Mouse (Mus musculus) forebrain, embryonic 14.5 days (tissue): ENCODE data around the gene Mafk. TPM values are rescaled to one million over a fixed set of nuclear protein-coding genes. Genes with fewer than 3 reads are reported as not detected.
A peak's percentile ranks its signal among the peaks of the same experiment; 100 is the strongest.

Experiments
- ATAC-seq: fragments of 200-750 bp; cut with Nextera tagmentation; 2 replicates; pipeline ENCODE4 v1.8.0; 2017; ENCODE audit warnings: mild to moderate bottlenecking, moderate library complexity
- DNase-seq: peaks from one replicate; pipeline ENCODE4 v3.0.0-alpha.2; 2015; ENCODE audit warnings: low spot score
- H3K27ac ChIP-seq: fragments of 300-500 bp; sonication (generic); 2 replicates; pipeline ENCODE4 v1.5.1; 2014; ENCODE audit warnings: low read depth, mild to moderate bottlenecking, control low read depth, low read length, moderate library complexity
- H3K27me3 ChIP-seq: fragments of 300-500 bp; sonication (generic); replicated peaks from 2 replicates; pipeline ENCODE4 v1.6.1; 2014; ENCODE audit warnings: low read length, control low read depth, mixed read lengths; ENCODE audit not compliant: control insufficient read depth, insufficient read depth
- H3K36me3 ChIP-seq: fragments of 300-500 bp; sonication (generic); 2 replicates; pipeline ENCODE4 v1.6.1; 2014; ENCODE audit warnings: low read length, control low read depth; ENCODE audit not compliant: control insufficient read depth, insufficient read depth
- H3K4me1 ChIP-seq: fragments of 300-500 bp; sonication (generic); 2 replicates; pipeline ENCODE4 v1.6.1; 2014; ENCODE audit warnings: antibody characterized with exemption, low read length, control low read depth; ENCODE audit not compliant: control insufficient read depth, insufficient read depth
- H3K4me2 ChIP-seq: fragments of 300-500 bp; sonication (generic); 2 replicates; pipeline ENCODE4 v1.6.1; 2014; ENCODE audit warnings: mild to moderate bottlenecking, control low read depth, low read length
- H3K4me3 ChIP-seq: fragments of 300-500 bp; sonication (generic); 2 replicates; pipeline ENCODE4 v1.5.1; 2014; ENCODE audit warnings: low read depth, low read length, control low read depth
- H3K9ac ChIP-seq: fragments of 300-500 bp; sonication (generic); 2 replicates; pipeline ENCODE4 v1.6.1; 2014; ENCODE audit warnings: mild to moderate bottlenecking, low read length, control low read depth, moderate library complexity
- H3K9me3 ChIP-seq: fragments of 300-500 bp; sonication (generic); replicated peaks from 2 replicates; pipeline ENCODE4 v1.6.1; 2016; ENCODE audit warnings: low read length, control low read depth, mixed read lengths; ENCODE audit not compliant: control insufficient read depth
- WGBS: fragments of 180-500 bp; shearing (Covaris S2); extraction: QIAGEN DNeasy Blood & Tissue Kit; methylation state at CpG from one replicate; pipeline ENCODE4 v1.1.7; 2014; 5-methylcytosine and 5-hydroxymethylcytosine counted together
- polyA plus RNA-seq: library from polyadenylated mRNA; unstranded; fragments of >200 nt; fragmentation: Nextera tagmentation; extraction: Ambion mirVana; gene quantifications from 2 replicates; pipeline ENCODE4 v1.2.1, GENCODE M21; 2014

Mafk gene
- polyA plus RNA-seq, 1 experiment from 2014 or later, result 7.5 TPM

GRCm38 (mm10) chr5:139811677-139812397 lies 20.5 kb downstream of the Mafk start:
- ATAC-seq (no peak), DNase-seq (no peak)
- Histone ChIP-seq H3K4me1 (no peaks in the 10 kb centered on the region), H3K36me3 (no peaks in the 10 kb centered on the region), H3K4me2 (no peak overlapping the region), H3K9me3 (no peaks in the 10 kb centered on the region), H3K27me3 (peaks cover 4% of the 10 kb centered on the region; the same call in 1 of the 2 replicates), H3K9ac (no peak overlapping the region), H3K27ac (no peak overlapping the region), H3K4me3 (no peak overlapping the region)
- WGBS, result 79% methylated on average over 15 of the region's 15 CpGs

DNA sequence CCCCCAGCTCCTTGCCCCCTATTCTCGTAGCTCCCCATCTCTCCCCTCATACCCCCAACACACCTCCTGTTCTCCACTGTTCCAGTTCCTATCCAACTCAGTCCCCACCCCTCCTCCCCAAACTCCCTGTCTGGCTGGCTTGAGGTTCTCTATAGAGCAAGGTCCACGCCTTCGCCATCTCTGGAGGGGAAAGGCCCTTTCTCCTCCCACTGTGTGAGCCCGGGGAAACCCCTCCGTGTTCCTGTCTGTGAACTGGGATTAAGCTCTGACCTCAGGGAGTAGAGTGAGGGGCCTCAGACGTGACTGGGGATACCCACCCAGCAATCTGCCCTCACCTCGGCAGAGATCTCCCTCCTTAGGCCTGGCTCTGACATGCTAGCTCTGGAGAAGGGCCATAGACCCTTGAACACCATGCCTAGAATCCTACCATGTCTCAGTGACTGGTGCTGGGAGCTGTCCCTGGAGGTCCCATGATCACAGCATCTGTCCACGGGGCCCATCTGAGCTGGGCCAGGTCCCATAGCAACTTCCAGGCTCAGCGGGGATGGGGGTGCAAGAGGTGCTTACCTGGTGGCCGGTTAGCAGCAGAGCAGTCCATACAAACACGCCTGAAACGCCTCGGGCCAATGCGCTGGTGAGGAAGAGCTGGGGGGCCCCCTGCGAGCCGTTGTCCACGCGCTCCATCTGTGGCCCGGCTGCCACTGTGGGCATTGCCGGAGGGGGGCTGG lies 21.2 kb downstream of the Mafk start:
- H3K36me3 ChIP-seq, result no peaks in the 10 kb centered on the region
- no peaks in the 10 kb centered on the region for H3K9me3 ChIP-seq
- DNase-seq, result no peak
- ATAC-seq, result no peak
- peaks cover 4% of the 10 kb centered on the region; the same call in 1 of the 2 replicates for H3K27me3 ChIP-seq
- H3K4me3 ChIP-seq, result no peak overlapping the region
- no peak overlapping the region for H3K4me2 ChIP-seq
- H3K9ac ChIP-seq, result no peak overlapping the region
- no peak overlapping the region for H3K27ac ChIP-seq
- no peaks in the 10 kb centered on the region for H3K4me1 ChIP-seq
- WGBS, result 71% methylated on average over 20 of the region's 20 CpGs

DNA sequence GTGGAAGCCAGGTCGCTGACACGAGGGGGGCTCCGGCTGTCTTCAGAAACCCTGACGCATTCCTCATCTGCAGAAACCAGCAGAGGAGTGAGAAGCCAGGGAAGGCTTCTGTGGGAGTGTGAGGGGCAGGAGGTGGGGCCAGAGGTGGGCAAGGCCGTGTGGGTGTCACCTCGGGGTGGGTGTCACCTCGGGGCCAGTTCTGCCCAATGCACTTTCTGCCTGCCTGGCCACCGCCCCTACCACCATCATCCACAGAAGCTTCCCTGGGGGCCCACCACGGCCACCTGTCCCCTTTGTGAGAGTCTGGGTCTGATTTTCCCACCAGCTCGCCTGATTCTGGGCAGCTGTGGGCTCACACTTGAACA lies 21.8 kb downstream of the Mafk start:
- no peaks in the 10 kb centered on the region for H3K9me3 ChIP-seq
- H3K27me3 ChIP-seq, result peaks cover 4% of the 10 kb centered on the region; the same call in 1 of the 2 replicates
- H3K36me3 ChIP-seq, result no peaks in the 10 kb centered on the region
- DNase-seq (no peak), ATAC-seq (no peak)
- 51% methylated on average over 10 of the region's 10 CpGs for WGBS
- no peak overlapping the region for H3K4me3 ChIP-seq
- no peaks in the 10 kb centered on the region for H3K4me1 ChIP-seq
- no peak overlapping the region for H3K9ac ChIP-seq
- H3K4me2 ChIP-seq, result no peak overlapping the region
- no peak overlapping the region for H3K27ac ChIP-seq

- no peak for DNase-seq
- Histone ChIP-seq H3K4me2 (no peak overlapping the region), H3K9me3 (no peaks in the 10 kb centered on the region), H3K4me1 (no peaks in the 10 kb centered on the region), H3K36me3 (no peaks in the 10 kb centered on the region), H3K9ac (no peak overlapping the region), H3K4me3 (no peak overlapping the region), H3K27ac (no peak overlapping the region), H3K27me3 (peaks cover 4% of the 10 kb centered on the region; the same call in 1 of the 2 replicates)
- WGBS, result 16% methylated on average over 12 of the region's 13 CpGs
- no peak for ATAC-seq
Measured at GRCm38 (mm10) chr5:139813963-139814381, 22.7 kb downstream of the Mafk start.

- DNase-seq (no peak), ATAC-seq (no peak)
- no peak overlapping the region for H3K9ac ChIP-seq
- no peak overlapping the region for H3K27ac ChIP-seq
- no peaks in the 10 kb centered on the region for H3K4me1 ChIP-seq
- H3K4me3 ChIP-seq, result no peak overlapping the region
- WGBS, result 82% methylated on average over 6 of the region's 6 CpGs
- no peak overlapping the region for H3K4me2 ChIP-seq
- H3K27me3 ChIP-seq, result peaks cover 4% of the 10 kb centered on the region; the same call in 1 of the 2 replicates
- no peaks in the 10 kb centered on the region for H3K9me3 ChIP-seq
- no peaks in the 10 kb centered on the region for H3K36me3 ChIP-seq
Measured at GRCm38 (mm10) chr5:139815964-139816363, 24.7 kb downstream of the Mafk start.

DNA sequence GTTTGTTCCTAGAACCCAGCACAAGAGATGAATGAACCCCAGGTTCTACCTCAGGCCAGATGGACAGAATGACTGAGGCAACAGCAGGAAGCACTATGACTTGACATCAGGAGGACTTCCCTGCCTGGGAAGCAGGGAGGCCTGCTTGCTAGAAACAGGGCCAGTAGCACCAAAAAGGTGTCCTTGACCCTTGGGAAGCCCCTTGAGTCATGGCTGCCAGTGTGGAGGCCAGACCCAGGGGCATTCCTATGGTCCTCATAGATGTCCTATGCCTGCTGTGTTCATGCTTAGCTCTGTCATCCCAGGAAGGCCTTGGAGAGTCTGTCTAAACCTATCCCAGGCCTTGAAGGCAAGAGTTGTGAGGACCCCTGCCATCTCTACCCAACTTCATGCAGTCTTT lies 25.1 kb downstream of the Mafk start:
- H3K9me3 ChIP-seq, result no peaks in the 10 kb centered on the region
- H3K4me3 ChIP-seq, result no peak overlapping the region
- no peak for ATAC-seq
- peaks cover 4% of the 10 kb centered on the region; the same call in 1 of the 2 replicates for H3K27me3 ChIP-seq
- peaks cover under 1% of the 10 kb centered on the region for H3K36me3 ChIP-seq
- no peak overlapping the region for H3K27ac ChIP-seq
- no peaks in the 10 kb centered on the region for H3K4me1 ChIP-seq
- H3K9ac ChIP-seq, result no peak overlapping the region
- H3K4me2 ChIP-seq, result no peak overlapping the region
- DNase-seq, result no peak

- H3K4me1 ChIP-seq, result no peaks in the 10 kb centered on the region
- no peak overlapping the region for H3K4me3 ChIP-seq
- DNase-seq (no peak), ATAC-seq (no peak)
- peaks cover 9% of the 10 kb centered on the region for H3K36me3 ChIP-seq
- peaks cover 4% of the 10 kb centered on the region; the same call in 1 of the 2 replicates for H3K27me3 ChIP-seq
- H3K4me2 ChIP-seq, result no peak overlapping the region
- no peaks in the 10 kb centered on the region for H3K9me3 ChIP-seq
- WGBS, result 8% methylated on average over 1 of the region's 1 CpGs
- H3K27ac ChIP-seq, result no peak overlapping the region
- H3K9ac ChIP-seq, result no peak overlapping the region
Measured at GRCm38 (mm10) chr5:139817292-139817691, 26.0 kb downstream of the Mafk start.

- Histone ChIP-seq H3K27ac (no peak overlapping the region), H3K4me2 (no peak overlapping the region), H3K36me3 (peaks cover 17% of the 10 kb centered on the region), H3K4me3 (no peak overlapping the region), H3K4me1 (no peaks in the 10 kb centered on the region), H3K9me3 (no peaks in the 10 kb centered on the region), H3K27me3 (peaks cover 4% of the 10 kb centered on the region; the same call in 1 of the 2 replicates), H3K9ac (no peak overlapping the region; the same call in 1 of the 2 replicates)
- WGBS, result 87% methylated on average over 3 of the region's 3 CpGs
- DNase-seq, result no peak
- no peak for ATAC-seq
Measured at GRCm38 (mm10) chr5:139818056-139818455, 26.7 kb downstream of the Mafk start.

DNA sequence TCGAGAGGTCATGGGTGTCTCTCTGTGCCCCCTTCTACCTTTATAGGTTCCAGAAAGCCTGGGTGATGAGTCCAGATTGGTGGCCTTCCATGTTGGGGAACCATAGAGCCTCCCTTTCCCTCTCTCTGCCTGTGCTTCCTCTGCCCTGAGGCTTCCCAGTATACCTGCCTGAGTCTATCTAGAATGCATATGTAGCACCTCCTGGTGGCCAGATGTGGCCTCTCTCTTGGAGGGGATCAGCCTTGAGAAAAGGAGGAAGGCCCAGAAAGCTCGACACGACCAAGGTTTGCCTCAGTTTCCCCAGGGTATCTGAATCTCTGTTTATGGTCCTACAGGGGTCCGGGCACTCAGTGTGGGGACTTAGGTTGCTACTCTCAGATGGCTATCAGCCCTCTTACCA lies 27.5 kb downstream of the Mafk start:
- no peak overlapping the region for H3K9ac ChIP-seq
- DNase-seq, result peak; percentile 50
- H3K4me1 ChIP-seq, result no peaks in the 10 kb centered on the region
- WGBS, result 56% methylated on average over 4 of the region's 4 CpGs
- H3K4me3 ChIP-seq, result no peak overlapping the region
- H3K36me3 ChIP-seq, result peaks cover 24% of the 10 kb centered on the region
- no peak overlapping the region for H3K4me2 ChIP-seq
- no peaks in the 10 kb centered on the region for H3K9me3 ChIP-seq
- H3K27ac ChIP-seq, result no peak overlapping the region
- no peak for ATAC-seq
- H3K27me3 ChIP-seq, result no peaks in the 10 kb centered on the region; the same call in 1 of the 2 replicates
